Mouse (Mus musculus): ENCODE results near the gene Chd5.

Chd5 gene

DNA sequence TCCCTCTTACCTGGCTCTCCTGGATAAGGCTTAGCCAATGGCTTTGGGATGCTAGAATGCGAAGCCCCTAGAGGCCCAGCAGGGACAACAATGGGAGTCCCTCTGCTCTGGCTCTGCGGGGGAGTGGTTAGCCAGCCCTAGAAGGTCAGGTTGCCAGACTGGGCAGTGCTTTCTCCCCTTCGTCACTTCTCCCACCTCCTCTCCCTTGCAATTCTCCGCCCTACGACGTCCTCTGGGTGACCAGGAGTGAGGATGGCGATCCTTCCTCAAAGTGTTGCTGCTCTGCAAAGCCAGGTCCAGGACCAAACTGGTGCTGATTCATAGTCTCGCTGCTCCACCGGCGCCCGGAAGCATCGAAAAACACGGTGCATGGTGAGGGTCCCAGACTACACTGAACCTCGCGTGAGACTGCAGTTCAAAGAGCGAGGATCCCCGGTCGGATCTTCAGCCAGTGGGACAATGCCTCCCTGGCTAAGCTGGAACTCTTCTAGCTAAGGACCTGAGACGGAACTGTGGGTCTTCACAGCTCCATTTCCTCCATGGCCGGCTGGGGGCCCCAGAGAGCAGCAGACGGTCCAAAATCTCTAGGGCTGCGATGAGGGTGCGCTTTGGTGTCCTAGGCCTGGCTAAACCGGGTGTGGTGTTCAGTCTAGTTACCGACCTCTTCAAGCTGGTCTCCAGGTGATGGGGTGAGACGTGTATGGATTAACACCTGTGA lies 19.8 kb upstream of the Chd5 start, which contains the start of gene Rnf207:
Gene Rnf207 (minus strand): TSS at position 477 of the 718 bp plus-strand sequence.
- peak; percentile 60 for DNase-seq

DNA sequence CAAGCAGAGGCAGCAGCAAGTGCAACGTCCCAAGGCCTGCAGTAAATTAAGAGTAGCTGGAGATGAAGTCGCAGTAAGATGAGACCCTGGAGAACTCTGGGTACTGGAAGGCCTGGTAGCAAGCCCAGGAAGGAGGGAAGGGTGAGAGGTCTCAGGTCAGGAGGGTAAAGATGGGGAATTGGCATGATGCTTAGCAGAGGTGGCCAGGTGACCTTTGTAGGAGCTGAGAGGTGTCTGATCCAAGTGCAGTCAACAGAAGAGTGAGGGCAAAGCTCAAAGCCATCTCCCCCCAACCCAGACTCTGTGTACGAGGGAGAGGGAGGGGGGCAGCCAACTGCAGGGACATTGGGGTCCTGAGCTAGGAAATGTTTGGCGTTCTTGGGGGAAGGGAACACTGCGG lies 17.0 kb upstream of the Chd5 start:
- DNase-seq, result no peak

DNA sequence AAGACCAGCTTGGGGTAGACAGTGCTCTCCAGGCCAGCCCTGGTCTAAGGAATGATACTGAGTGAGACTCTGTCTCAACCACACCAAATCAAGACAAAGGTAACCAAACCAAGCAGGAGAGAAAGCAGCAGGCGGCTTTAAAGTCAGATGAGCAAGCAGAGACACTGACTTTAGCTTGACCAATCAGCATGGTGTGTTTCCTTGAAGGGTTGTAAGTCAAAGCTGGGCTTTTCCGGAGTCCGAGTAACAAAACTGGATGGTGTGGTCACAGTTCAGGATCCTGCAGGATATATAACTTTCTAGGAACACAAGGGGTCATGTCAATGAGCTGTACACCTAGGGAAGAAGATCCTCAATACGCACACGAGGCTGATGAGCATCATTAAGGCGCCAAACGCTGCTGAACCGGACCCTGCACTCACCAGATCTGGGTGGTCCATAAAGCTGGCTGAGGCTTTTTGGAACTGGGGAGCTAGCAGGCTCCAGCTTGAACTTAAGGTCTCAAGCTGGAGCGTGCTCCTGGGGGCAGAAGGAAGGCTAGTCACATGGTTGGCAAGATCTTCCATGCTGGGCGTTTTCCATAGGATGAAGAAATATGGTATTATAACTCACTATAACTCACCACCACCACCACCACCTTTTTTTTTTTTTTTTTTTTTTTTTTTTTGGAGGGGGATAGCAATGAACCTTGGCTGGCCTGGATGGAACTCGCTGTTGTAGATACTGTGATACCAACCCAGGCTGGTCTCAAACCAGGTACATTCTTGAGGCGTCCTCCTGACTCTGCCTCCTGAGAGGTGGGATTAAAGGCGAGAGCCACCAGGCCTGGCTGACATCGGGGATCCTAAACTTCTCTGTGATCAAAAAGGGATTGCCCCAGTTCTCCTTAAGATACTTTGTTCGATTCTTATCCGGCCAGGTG lies 13.5 kb upstream of the Chd5 start:
- DNase-seq, result no peak

DNA sequence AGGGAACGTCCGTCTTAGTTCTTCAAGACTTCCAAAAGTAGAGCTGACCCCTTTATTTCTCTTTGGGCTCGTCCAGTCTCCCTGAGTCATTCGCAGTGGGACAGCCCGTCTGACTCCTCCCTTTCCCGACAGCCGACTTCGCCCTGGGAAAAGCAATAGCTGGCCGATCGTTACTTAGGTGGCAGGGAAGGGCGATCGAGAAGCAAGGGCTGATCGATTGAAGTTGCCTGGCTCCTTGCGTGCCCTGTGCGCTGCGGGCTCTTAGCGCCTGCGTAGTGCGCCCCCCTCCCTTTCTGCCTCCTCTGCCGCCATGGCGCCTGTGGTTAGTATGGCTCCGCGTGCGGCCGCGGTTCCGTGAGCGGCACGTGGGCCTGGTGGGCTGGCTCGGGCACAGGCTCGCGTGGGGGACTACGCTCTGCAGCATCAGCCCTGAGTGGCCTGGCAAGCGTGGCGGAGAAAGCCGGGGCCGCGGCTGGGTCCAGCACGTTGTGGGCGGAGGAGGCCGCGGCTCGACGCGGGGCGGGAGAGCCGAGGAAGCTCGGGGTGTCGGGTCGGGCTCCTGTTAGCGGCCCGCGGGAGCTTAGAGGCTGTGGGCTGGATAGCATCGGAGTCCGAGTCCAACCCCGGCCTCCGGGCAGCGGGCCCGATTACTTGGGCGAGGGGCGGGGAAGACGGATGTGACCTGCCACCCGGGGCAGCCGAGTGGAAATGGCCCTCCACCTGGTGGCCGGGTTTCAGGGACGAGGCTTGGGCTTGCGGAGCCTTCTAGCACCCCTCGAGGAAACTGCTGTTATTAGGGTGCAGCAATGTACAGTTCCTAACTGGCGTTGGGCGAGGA lies 12.7 kb upstream of the Chd5 start, which contains the start of gene Rpl22:
Gene Rpl22 (plus strand): TSS at position 169 of the 838 bp plus-strand sequence.
- peak; percentile 89 for DNase-seq

DNA sequence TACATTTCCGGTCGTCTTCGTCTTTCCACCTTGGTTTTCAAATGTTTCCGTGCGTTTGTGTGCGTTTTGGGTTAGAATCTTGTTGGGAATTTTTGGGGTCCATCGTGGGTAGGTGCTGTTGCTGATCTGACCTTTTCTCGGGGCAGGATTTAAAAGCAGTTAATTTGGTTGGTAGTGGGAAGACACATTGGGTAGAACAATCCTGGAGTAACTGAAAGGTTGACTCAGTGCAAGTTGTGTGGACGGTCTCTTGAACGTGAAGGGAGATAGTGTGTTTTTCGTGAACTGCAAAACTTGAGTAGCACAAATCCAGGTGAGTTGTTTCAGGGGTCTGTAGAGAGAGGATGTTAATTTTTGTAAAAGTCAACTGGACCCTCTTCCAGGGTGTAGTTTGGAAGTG lies 11.9 kb upstream of the Chd5 start:
- no peak for DNase-seq

DNA sequence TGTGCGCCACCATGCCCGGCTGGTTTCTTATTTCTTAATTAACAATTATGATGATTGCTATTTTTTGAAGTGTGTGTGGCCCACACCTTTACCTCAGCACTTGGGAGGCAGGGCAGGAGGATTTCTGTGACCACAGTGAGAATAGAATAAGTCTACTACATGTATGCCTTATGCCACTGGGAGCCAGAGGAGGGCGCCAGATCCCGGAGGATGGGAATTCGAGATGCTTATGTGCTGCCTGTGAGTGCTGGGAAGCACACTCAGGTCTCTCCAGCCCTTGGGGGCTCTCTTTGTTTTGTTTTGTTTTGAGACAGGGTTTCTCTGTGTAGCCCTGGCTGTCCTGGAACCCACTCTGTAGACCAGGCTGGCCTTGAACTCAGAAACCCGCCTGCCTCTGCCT lies 9.8 kb upstream of the Chd5 start:
- DNase-seq, result peak; percentile 64

DNA sequence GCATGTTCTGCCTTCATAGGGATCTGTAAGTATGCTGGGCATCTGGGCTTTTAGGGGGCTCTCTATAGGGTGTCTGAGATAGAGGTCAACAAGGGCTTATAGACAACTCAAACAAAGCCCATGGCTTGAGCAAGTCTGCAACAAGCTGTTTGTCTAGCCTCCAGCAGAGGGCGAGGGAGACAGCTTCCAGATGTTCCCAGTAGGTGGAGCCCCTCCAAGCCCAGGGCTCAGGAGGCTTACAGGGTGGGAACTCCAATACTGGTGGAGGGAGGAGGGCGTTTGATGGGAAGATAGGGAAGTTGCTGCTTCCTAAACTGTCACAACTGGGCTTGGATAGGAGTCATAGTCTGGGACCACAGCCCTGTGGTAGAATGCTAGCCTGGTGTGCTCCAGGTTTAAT lies 5.5 kb upstream of the Chd5 start:
- DNase-seq, result peak; percentile 78

DNA sequence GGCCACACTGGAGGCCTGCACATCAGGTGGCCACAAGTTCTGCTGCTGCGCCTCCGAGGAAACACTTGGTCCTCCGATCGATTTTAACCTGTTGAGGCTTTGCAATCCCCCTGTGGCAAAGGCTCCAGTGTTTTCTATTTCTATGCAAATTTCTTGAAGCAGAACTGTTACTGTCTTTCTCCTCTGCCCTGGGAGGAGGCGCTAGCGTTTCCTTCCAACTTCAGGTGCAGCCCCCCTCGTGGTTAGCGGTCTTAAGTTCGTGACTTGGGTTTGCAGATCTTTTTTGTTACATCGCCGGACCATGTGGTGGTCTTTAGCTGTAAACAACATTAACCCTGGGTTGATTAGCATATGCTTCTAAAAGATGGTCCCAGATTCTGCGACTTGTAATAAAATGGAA lies 4.9 kb upstream of the Chd5 start:
- no peak for DNase-seq

DNA sequence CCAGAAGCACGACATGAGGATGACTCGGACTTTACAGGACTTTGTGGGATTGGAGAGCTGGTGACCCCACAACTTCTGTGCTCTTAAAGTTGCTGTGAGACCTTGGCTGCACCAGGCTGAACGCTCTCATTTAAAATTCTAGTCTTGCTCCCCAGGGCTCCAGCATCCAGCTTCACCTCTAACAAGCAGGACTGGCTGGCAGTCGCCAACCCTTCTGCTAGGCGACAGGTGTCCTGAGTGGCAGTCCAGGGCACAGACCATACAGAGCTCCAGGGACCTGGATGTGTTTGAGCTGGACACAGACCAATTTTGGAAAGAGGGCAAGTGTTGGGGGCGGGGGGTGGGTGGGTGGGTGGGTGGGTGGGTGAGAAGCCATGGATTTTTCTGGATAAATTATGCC lies 679 bp upstream of the Chd5 start:
- no peak for DNase-seq

DNA sequence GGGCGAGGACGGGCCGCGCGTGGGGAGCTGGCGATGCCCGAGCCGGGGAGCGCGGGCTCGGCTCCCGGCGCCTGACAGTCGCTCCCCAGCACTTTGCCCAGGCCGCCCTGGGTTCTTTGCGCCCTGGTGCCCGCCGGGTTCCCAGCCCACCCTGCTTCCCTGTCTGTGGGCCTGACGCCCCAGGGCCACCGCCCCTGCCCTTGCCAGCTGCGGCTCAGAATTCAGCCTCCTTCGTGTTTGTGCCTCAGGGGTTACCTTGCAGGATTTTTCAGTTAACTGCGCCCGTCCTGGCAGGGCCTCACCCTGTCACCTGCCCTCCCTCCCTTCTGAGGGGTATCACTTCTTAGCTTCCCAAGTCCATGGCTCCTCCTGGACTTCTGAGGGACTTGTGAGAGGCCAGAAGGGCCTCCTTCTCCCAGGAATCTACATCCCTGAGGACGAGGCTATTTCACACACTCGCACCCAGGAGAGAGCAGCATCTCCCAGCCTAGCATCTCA lies 891 bp downstream of the Chd5 start:
- DNase-seq, result peak; percentile 29

DNA sequence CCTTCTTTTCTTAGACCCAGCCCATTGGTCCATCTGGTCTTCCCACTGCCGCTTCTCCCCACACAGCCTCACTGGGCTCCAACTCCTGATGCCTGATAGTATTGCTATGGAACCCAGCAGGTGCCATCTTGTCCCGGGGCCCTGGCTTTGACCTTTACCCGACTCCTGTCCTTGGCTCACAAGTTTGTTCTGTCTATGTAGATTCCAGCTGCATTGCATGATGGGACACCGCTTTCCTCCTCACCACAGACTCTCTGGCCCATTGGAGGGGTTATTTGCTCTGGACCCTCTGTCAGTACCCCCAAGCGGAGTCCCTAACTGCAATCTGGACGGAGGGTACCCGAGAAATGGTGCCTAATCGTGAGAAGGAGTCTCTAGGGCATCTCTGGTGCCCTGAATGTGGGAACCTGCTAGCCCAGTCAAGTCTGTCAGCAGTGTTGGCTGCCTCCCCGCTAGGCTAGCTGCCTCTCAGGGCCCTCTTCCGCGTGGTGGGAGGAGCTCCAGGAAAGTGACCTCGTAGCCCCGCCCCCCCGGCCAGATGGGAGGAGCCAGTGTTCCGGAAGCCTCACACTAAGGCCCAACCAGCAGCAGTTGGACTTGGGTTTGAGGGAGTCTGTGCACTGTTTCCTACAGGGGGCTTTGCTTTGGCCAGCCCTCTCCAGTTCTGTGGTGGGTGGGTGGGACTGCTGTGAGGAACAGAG lies 2.3 kb downstream of the Chd5 start:
- no peak for DNase-seq

DNA sequence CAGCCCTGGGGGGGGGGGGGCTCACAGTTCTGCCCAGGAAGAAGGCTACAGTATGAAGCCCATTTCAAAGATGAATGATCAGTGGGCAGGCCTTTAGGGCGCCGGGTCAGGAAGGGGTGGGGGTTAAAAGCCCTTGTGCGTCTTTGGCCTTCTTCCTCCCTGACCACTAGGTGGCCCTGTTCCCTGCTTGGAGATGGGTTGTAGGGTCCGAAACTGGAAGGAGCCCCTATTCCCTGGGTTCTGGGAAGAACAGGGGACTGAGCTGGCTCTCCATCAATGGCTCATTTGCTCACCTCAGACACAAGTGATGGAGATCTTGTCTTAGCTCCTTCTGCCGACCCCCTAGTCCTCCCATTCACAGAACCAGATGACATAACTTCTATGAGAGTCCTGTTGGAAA lies 4.8 kb downstream of the Chd5 start:
- no peak for DNase-seq

DNA sequence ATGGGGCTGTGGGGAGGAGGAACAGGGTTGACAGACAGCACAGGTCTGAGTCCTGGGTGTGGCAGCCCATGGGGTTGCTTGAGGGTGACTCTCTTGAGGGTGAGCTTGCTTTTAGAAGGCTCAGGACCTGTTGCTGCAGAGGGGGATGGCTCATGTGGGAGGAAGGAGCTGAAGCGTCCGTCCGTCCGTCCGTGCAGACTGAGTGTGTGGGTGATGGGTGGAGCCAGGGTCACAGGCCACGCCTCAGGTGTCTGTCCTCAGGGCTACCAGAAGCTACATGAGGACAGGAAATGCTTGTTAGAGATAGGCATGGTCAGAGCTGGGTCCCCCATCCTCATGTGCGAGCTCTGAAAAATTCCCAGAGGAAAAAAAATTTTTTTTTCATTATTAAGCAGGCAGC lies 6.2 kb downstream of the Chd5 start:
- DNase-seq, result no peak

DNA sequence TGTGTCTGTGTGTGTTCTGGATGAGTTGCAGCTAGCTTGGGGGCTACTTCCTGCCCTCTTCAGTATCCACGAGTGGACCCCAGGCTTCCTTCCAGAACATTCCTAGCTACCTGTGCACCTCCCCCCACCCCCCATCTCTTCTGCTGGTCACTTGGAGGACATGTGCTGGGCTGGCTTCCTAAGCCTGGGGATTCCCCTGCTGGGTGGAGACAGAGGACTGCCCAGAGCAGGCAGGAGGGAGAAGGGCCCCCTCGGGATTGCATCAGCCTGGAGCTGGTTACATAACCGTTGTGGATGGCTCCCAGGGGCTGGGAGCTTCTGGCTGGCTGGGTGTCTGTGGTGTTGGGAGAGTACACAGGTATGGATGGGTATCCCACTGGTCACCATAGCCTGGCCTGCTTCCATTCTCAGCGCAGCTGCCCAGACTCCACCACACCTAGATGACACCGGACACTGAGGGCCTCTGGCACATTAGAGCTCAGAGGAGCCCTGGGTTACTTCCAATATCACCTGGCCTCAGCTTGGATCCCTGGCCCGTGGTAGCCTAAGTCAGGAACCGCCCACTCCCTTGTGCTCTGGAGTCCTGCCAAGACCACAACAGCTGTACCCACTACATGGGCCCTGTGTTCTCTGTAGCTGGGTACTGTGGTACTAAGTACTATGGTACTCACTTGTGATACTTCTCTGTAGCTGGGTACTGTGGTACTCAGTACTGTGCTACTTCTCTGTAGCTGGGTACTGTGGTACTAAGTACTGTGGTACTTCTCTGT lies 6.9 kb downstream of the Chd5 start:
- peak; percentile 50 for DNase-seq

DNA sequence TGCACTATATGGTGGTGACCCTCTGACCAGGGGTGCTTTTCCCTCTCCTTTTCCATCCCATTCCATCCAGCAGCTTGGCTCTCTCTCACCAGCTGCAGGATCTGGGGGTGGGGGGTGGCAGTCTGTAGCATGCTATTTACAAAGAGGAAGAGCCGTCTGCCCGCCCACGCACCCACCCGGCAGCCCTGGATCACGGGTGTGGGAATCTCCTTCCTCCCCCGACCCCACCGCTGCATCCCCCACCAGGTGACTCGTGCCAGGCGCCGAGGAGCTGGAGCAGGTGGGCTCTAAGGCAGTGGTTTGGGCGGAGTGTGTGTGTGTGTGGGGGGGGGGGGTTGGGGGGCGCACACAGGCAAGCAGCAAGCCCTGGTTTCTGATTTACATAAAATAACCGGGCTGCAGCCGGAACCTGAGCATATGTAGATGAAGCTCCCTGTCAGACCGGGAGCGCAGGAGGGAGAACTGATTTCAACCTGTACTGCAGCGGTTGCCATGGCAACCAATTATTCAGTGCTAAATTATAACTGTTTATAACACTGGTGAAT lies 11.5 kb downstream of the Chd5 start:
- DNase-seq, result peak; percentile 80

DNA sequence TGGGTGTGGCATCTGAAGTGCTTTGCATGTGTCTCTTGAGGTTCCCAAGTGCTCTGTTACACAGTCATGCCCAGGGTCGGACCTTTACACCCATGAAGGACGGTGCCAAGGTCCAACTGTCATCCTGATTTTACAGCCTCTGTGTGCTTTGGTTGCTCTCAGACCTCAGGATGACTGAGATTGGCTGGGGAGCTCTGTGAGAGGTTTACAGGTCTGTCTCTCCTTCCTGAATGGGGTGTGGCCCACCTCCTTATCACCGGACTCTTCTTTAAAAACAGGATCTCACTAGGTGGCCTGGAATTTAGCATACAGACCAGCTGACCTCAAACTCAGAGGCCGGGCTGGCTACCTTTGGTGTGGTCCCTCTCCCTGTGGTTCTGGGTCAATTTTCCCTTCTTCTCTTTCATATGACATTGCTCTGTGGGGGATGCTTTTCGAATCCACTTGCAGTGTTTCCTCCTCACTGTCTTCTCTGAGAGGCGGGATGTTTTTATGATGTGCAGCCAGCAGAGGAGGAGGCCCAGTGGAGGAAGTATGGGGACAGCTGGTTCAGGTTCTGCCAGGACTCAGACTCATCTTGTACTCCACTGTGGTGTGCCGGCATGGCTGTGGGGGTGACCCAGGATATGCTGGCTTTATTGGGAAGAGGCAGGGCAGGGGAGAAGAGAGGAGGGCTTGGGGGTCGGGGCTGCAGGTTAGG lies 12.4 kb downstream of the Chd5 start:
- no peak for DNase-seq

DNA sequence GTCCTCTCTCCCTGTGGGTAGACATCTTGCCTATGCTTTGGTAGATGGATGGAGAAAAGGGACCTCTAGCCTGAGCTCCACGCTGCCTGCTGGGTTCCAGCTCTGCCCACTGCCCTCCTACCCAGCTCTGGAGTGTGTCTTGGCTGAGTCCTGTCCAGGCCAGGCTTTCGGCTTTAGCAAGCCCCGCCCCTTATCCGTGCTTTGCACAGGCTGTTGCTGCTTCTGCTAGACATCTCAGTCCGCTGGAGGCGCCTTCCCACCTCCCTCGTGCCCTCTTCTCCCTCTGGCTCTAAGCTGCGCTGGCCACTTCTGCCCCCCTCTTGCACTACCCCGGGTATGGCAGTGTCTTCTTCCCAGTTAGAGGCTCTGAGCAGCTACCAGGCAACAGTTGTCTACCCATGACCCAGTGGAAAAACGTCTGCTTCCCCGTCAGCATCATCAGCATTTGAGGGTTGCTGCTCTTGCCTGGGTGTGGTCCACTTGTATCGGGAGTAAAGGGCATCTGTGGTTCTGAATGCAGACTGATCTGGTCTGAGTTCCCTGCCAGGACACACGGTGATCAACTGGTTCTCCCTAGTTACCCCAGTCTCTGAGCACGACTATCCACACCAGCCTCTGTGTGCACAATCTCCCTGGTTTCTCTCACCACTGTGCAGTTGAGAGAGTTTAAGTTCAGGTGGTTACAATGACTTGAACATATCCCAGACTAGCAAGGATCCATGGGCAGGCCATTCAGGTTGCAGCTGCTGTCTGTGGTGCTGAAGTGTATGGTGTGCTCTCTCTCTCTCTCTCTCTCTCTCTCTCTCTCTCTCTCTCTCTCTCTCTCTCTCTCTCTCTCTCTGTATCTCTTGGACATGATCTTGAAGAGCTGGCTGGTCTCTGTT lies 13.2 kb downstream of the Chd5 start:
- peak; percentile 26 for DNase-seq

DNA sequence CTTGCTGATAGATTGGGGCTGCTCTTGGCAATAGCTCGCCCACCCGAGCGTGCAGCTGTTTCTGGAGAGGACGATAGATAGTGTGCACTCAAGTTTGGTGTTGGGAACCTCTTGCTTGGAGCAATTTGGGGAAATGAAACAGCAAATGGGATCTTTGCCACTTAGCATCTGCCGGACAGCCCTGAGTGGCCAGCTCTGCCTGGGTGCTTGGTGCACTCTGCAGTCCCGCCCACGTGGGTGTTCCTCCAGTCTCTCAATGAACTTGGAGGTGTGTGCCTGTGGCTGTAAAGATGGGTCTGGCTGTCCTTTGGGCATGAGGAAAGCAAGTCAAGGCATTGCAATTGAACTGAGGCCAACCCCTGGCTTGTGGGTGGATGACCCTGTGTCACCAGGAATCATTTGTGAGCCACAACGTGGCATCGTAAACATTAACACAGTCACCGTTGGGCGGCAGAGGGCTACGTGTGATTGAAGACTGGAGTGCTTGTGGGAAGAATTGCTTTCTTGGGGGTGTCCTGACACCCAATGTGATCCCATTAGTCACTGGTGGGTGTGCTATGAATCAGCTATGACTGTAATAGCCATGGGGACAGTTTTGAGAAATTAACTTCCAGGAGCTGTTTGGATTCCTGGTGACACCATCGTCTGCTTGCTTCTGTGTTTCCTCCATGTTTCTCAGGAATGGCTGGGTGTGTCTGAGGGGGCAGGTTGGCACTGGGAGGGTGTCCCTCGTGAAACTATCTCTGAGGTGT lies 15.6 kb downstream of the Chd5 start:
- DNase-seq, result no peak

DNA sequence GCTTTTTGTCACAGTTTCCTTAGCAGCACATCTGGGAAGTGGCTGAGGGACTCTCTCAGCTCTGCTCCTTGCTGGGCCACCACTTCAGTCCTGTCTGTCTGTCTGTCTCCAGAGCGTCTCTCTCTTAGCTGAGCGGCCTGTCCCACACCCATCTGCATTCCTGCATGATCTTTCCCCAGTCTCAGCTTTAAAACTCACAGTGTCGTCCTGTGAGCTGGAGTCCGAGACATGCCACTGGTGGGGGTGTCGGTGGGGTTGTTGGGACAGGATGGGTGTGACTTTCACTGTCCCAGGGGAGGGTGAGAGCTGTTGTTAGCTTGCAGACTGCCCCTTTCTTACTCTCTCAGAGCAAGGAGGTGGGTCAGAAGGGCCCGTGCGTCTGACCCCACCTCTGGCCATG lies 17.2 kb downstream of the Chd5 start:
- DNase-seq, result no peak
